Mouse (Mus musculus) cortical plate, adult 2 months (tissue): ENCODE data around the gene Cdk8.

Source experiments
- CTCF ChIP-seq: fragments of 200-500 bp; IDR thresholded peaks from 2 replicates; pipeline ENCODE4 v1.5.1; 2011; ENCODE audit warnings: mild to moderate bottlenecking, control low read depth, low read length; ENCODE audit not compliant: insufficient read depth; ENCODE audit errors: extremely low read depth
- POLR2A ChIP-seq: fragments of 200-500 bp; IDR thresholded peaks from 2 replicates; pipeline ENCODE4 v1.6.1; 2011; ENCODE audit warnings: mild to moderate bottlenecking, low read length, control low read depth; ENCODE audit not compliant: insufficient read depth; ENCODE audit errors: extremely low read depth

- TF ChIP-seq CTCF (no peak), POLR2A (no peak)
Observed at GRCm38 (mm10) chr5:146274420-146275045, 43.5 kb downstream of the Cdk8 start.
